Mouse (Mus musculus) C2C12 (cell line): ENCODE results near the gene Snx1. TPM values are rescaled to one million over a fixed set of nuclear protein-coding genes. Genes with fewer than 3 reads are reported as not detected.
A peak's percentile ranks its signal among the peaks of the same experiment; 100 is the strongest.

Experiments used
- H3K27me3 ChIP-seq: one replicate; pipeline ENCODE4 v1.6.1; 2011; ENCODE audit not compliant: control insufficient read depth, insufficient read depth, insufficient read length
- H3K36me3 ChIP-seq: one replicate; pipeline ENCODE4 v1.6.1; 2011; ENCODE audit not compliant: control insufficient read depth, insufficient read depth
- H3K4me3 ChIP-seq: one replicate; pipeline ENCODE4 v1.5.1; 2011; ENCODE audit warnings: mild to moderate bottlenecking, control low read depth; ENCODE audit not compliant: poor library complexity, insufficient read depth, severe bottlenecking
- H3K79me2 ChIP-seq: one replicate; pipeline ENCODE4 v1.6.1; 2011; ENCODE audit not compliant: control insufficient read depth, insufficient read depth
- H3K79me3 ChIP-seq: one replicate; pipeline ENCODE4 v1.6.1; 2011; ENCODE audit warnings: low read depth, control low read depth
- H3ac ChIP-seq: one replicate; pipeline ENCODE3; 2011; ENCODE audit warnings: low read depth; ENCODE audit not compliant: control insufficient read depth, insufficient read length
- CEBPB ChIP-seq: IDR thresholded peaks from one replicate; pipeline ENCODE4 v1.6.1; 2011; ENCODE audit warnings: low read depth, mild to moderate bottlenecking, control low read depth, moderate library complexity
- CTCF ChIP-seq: IDR thresholded peaks from one replicate; pipeline ENCODE4 v1.5.1; 2011; ENCODE audit not compliant: control insufficient read depth, insufficient read depth, insufficient read length
- FOSL1 ChIP-seq: IDR thresholded peaks from one replicate; pipeline ENCODE4 v1.8.0; 2011; ENCODE audit warnings: mild to moderate bottlenecking, low read length; ENCODE audit not compliant: poor library complexity, insufficient read depth, severe bottlenecking
- MAX ChIP-seq: IDR thresholded peaks from one replicate; pipeline ENCODE4 v1.6.1; 2011; ENCODE audit warnings: mild to moderate bottlenecking, control low read depth
- MYOD1 ChIP-seq: IDR thresholded peaks from one replicate; pipeline ENCODE4 v1.6.1; 2011; ENCODE audit warnings: low read depth; ENCODE audit not compliant: control insufficient read depth, insufficient read length
- MYOG ChIP-seq: IDR thresholded peaks from one replicate; pipeline ENCODE4 v1.6.1; 2011; ENCODE audit not compliant: control insufficient read depth, insufficient read length; ENCODE audit errors: extremely low read depth
- USF1 ChIP-seq: IDR thresholded peaks from one replicate; pipeline ENCODE4 v1.6.1; 2011; ENCODE audit warnings: low read depth, mild to moderate bottlenecking, control low read depth, moderate library complexity
- polyA plus RNA-seq: library from polyadenylated mRNA; unstranded; fragments of >200 nt; fragmentation: generic; extraction: Trizol; gene quantifications from one replicate; pipeline ENCODE4 v1.2.1, GENCODE M21; 2012; ENCODE audit warnings: missing spikeins

Gene Snx1
- polyA plus RNA-seq, 1 experiment, result 69.9 TPM

- Histone ChIP-seq H3K36me3 (no peaks in the 10 kb centered on the region), H3ac (no peak overlapping the region), H3K79me3 (no peaks in the 10 kb centered on the region), H3K27me3 (no peaks in the 10 kb centered on the region), H3K79me2 (no peaks in the 10 kb centered on the region), H3K4me3 (no peak overlapping the region)
- no peak for TF ChIP-seq CTCF
- TF ChIP-seq MYOD1, result no peak
- TF ChIP-seq FOSL1, result no peak
- no peak for TF ChIP-seq CEBPB
- no peak for TF ChIP-seq MYOG
- no peak for TF ChIP-seq USF1
- TF ChIP-seq MAX, result no peak
These were observed 47.9 kb downstream of the Snx1 start for GRCm38 (mm10) chr9:66078493-66078892.

GRCm38 (mm10) chr9:66078072-66078471 lies 48.3 kb downstream of the Snx1 start:
- no peak overlapping the region for H3ac ChIP-seq
- H3K4me3 ChIP-seq, result no peak overlapping the region
- no peaks in the 10 kb centered on the region for H3K79me3 ChIP-seq
- no peaks in the 10 kb centered on the region for H3K27me3 ChIP-seq
- H3K79me2 ChIP-seq, result no peaks in the 10 kb centered on the region
- H3K36me3 ChIP-seq, result no peaks in the 10 kb centered on the region
- TF ChIP-seq MYOD1, result no peak
- TF ChIP-seq CTCF, result no peak
- no peak for TF ChIP-seq CEBPB
- no peak for TF ChIP-seq MAX
- TF ChIP-seq USF1, result no peak
- no peak for TF ChIP-seq FOSL1
- TF ChIP-seq MYOG, result no peak

GRCm38 (mm10) chr9:66072754-66073153 lies 53.6 kb downstream of the Snx1 start:
- Histone ChIP-seq H3K4me3 (no peak overlapping the region), H3K36me3 (no peaks in the 10 kb centered on the region), H3ac (no peak overlapping the region), H3K79me3 (no peaks in the 10 kb centered on the region), H3K27me3 (no peaks in the 10 kb centered on the region), H3K79me2 (no peaks in the 10 kb centered on the region)
- no peak for TF ChIP-seq FOSL1
- TF ChIP-seq MYOG, result no peak
- no peak for TF ChIP-seq MYOD1
- no peak for TF ChIP-seq CEBPB
- no peak for TF ChIP-seq MAX
- no peak for TF ChIP-seq CTCF
- no peak for TF ChIP-seq USF1

- peaks cover 20% of the 10 kb centered on the region for H3K36me3 ChIP-seq
- H3K4me3 ChIP-seq, result no peak overlapping the region
- TF ChIP-seq USF1 (no peak), CTCF (no peak)
- H3K79me2 ChIP-seq, result no peaks in the 10 kb centered on the region
- H3K27me3 ChIP-seq, result no peaks in the 10 kb centered on the region
- no peak overlapping the region for H3ac ChIP-seq
- no peaks in the 10 kb centered on the region for H3K79me3 ChIP-seq
These were observed 56.2 kb downstream of the Snx1 start for GRCm38 (mm10) chr9:66070151-66070550.

- no peak for TF ChIP-seq FOSL1
- no peak for TF ChIP-seq MAX
- no peak for TF ChIP-seq CTCF
- TF ChIP-seq CEBPB, result no peak
- TF ChIP-seq MYOG, result no peak
- Histone ChIP-seq H3K27me3 (no peaks in the 10 kb centered on the region), H3ac (peak within 1 kb of the TSS; percentile 1), H3K79me2 (no peaks in the 10 kb centered on the region), H3K79me3 (no peaks in the 10 kb centered on the region), H3K4me3 (peak within 1 kb of the TSS; percentile 18), H3K36me3 (peaks cover 22% of the 10 kb centered on the region)
These were observed 56.8 kb downstream of the Snx1 start, which contains the start of gene Snx22 for GRCm38 (mm10) chr9:66069583-66069982. Gene Snx22, minus strand, starts transcription at chr9:66069719.

GRCm38 (mm10) chr9:66068971-66069391 lies 57.4 kb downstream of the Snx1 start:
- H3K27me3 ChIP-seq, result no peaks in the 10 kb centered on the region
- TF ChIP-seq CTCF, result no peak
- TF ChIP-seq MYOG, result no peak
- no peak for TF ChIP-seq MYOD1
- TF ChIP-seq FOSL1, result no peak
- TF ChIP-seq CEBPB, result no peak
- no peak for TF ChIP-seq MAX
- no peak for TF ChIP-seq USF1
- no peaks in the 10 kb centered on the region for H3K79me3 ChIP-seq
- no peak overlapping the region for H3ac ChIP-seq
- H3K79me2 ChIP-seq, result no peaks in the 10 kb centered on the region
- peaks cover 25% of the 10 kb centered on the region for H3K36me3 ChIP-seq
- H3K4me3 ChIP-seq, result no peak overlapping the region
